Mouse (Mus musculus) embryonic facial prominence, embryonic 14.5 days (tissue): ENCODE measurements around the gene Limk1. TPM values are rescaled to one million over a fixed set of nuclear protein-coding genes. Genes with fewer than 3 reads are reported as not detected.
A peak's percentile ranks its signal among the peaks of the same experiment; 100 is the strongest.

Source experiments
- ATAC-seq: fragments of 200-750 bp; cut with Nextera tagmentation; 2 replicates; pipeline ENCODE4 v1.8.0; 2017; ENCODE audit warnings: low read depth, moderate number of reproducible peaks, moderate TSS enrichment
- DNase-seq: peaks from one replicate; pipeline ENCODE4 v3.0.0-alpha.2; 2015; ENCODE audit warnings: low spot score
- H3K27ac ChIP-seq: fragments of 300-500 bp; sonication (generic); replicated peaks from 2 replicates; pipeline ENCODE4 v1.5.1; 2014; ENCODE audit warnings: low read depth, mild to moderate bottlenecking, low read length, moderate library complexity
- H3K27me3 ChIP-seq: fragments of 300-500 bp; sonication (generic); replicated peaks from 2 replicates; pipeline ENCODE4 v1.6.1; 2014; ENCODE audit warnings: low read length; ENCODE audit not compliant: control insufficient read depth, insufficient read depth
- H3K36me3 ChIP-seq: fragments of 300-500 bp; sonication (generic); 2 replicates; pipeline ENCODE4 v1.6.1; 2014; ENCODE audit warnings: low read length, mixed read lengths; ENCODE audit not compliant: control insufficient read depth, insufficient read depth
- H3K4me1 ChIP-seq: fragments of 300-500 bp; sonication (generic); 2 replicates; pipeline ENCODE4 v1.6.1; 2014; ENCODE audit warnings: antibody characterized with exemption, low read length; ENCODE audit not compliant: control insufficient read depth, insufficient read depth
- H3K4me2 ChIP-seq: fragments of 300-500 bp; sonication (generic); 2 replicates; pipeline ENCODE4 v1.6.1; 2014; ENCODE audit warnings: low read depth, mild to moderate bottlenecking, low read length, moderate library complexity, mixed read lengths
- H3K4me3 ChIP-seq: fragments of 300-500 bp; sonication (generic); 2 replicates; pipeline ENCODE4 v1.5.1; 2014; ENCODE audit warnings: low read depth, mild to moderate bottlenecking, low read length
- H3K9ac ChIP-seq: fragments of 300-500 bp; sonication (generic); 2 replicates; pipeline ENCODE4 v1.6.1; 2014; ENCODE audit warnings: low read depth, mild to moderate bottlenecking, low read length, moderate library complexity, mixed read lengths
- H3K9me3 ChIP-seq: fragments of 300-500 bp; sonication (generic); 2 replicates; pipeline ENCODE4 v1.6.1; 2016; ENCODE audit warnings: low read length; ENCODE audit not compliant: control insufficient read depth
- WGBS: fragments of 180-500 bp; shearing (Covaris S2); extraction: QIAGEN DNeasy Blood & Tissue Kit; methylation state at CpG from one replicate; pipeline ENCODE4 v1.1.7; 2014; 5-methylcytosine and 5-hydroxymethylcytosine counted together
- polyA plus RNA-seq: library from polyadenylated mRNA; unstranded; fragments of >200 nt; fragmentation: Nextera tagmentation; extraction: Ambion mirVana; gene quantifications from 2 replicates; pipeline ENCODE4 v1.2.1, GENCODE M21; 2014

The Limk1 gene
- polyA plus RNA-seq, 1 experiment from 2014 or later: 6.2 TPM

GRCm38 (mm10) chr5:134637820-134638367 is 50.5 kb downstream of the Limk1 start:
- peak overlapping the region; percentile 97 for H3K4me3 ChIP-seq
- DNase-seq: no peak
- H3K4me2 ChIP-seq: peak overlapping the region; percentile 72
- H3K4me1 ChIP-seq: peaks cover 11% of the 10 kb centered on the region
- H3K9me3 ChIP-seq: no peaks in the 10 kb centered on the region
- H3K27ac ChIP-seq: peak overlapping the region; percentile 96
- H3K9ac ChIP-seq: peak overlapping the region; percentile 99
- no peak for ATAC-seq
- peaks cover 35% of the 10 kb centered on the region for H3K36me3 ChIP-seq
- 32% methylated on average over 5 of the region's 5 CpGs for WGBS
- H3K27me3 ChIP-seq: no peaks in the 10 kb centered on the region

- no peak for ATAC-seq
- peaks cover 68% of the 10 kb centered on the region for H3K36me3 ChIP-seq
- 66% methylated on average over 2 of the region's 2 CpGs for WGBS
These were observed 55.6 kb downstream of the Limk1 start for GRCm38 (mm10) chr5:134632841-134633240.

GRCm38 (mm10) chr5:134630835-134631234 is 57.6 kb downstream of the Limk1 start:
- no peak for DNase-seq
- Histone ChIP-seq H3K4me3 (no peak overlapping the region), H3K27me3 (no peaks in the 10 kb centered on the region), H3K9ac (no peak overlapping the region), H3K4me1 (no peaks in the 10 kb centered on the region; the same call in 1 of the 2 replicates), H3K4me2 (no peak overlapping the region), H3K9me3 (no peaks in the 10 kb centered on the region), H3K36me3 (peaks cover 77% of the 10 kb centered on the region), H3K27ac (no peak overlapping the region)
- no peak for ATAC-seq

More at GRCm38 (mm10) chr5:134632841-134633240, 55.6 kb downstream of the Limk1 start:
- no peak overlapping the region for H3K4me3 ChIP-seq
- no peak for DNase-seq
- H3K4me1 ChIP-seq: peaks cover 6% of the 10 kb centered on the region
- H3K27ac ChIP-seq: no peak overlapping the region
- H3K4me2 ChIP-seq: no peak overlapping the region
- no peak overlapping the region for H3K9ac ChIP-seq
- H3K27me3 ChIP-seq: no peaks in the 10 kb centered on the region
- H3K9me3 ChIP-seq: no peaks in the 10 kb centered on the region

GRCm38 (mm10) chr5:134629508-134629907 is 58.9 kb downstream of the Limk1 start:
- WGBS: 81% methylated on average over 4 of the region's 4 CpGs
- H3K9ac ChIP-seq: no peak overlapping the region
- no peak overlapping the region for H3K4me3 ChIP-seq
- H3K27ac ChIP-seq: no peak overlapping the region
- H3K9me3 ChIP-seq: no peaks in the 10 kb centered on the region
- H3K4me1 ChIP-seq: no peaks in the 10 kb centered on the region; the same call in 1 of the 2 replicates
- peaks cover 79% of the 10 kb centered on the region for H3K36me3 ChIP-seq
- no peaks in the 10 kb centered on the region for H3K27me3 ChIP-seq
- ATAC-seq: no peak
- no peak for DNase-seq
- no peak overlapping the region for H3K4me2 ChIP-seq

GRCm38 (mm10) chr5:134622069-134622468 is 66.3 kb downstream of the Limk1 start:
- H3K9ac ChIP-seq: no peak overlapping the region
- H3K4me2 ChIP-seq: no peak overlapping the region
- no peak overlapping the region for H3K27ac ChIP-seq
- 79% methylated on average over 2 of the region's 2 CpGs for WGBS
- no peaks in the 10 kb centered on the region for H3K4me1 ChIP-seq
- H3K27me3 ChIP-seq: no peaks in the 10 kb centered on the region
- DNase-seq (no peak), ATAC-seq (no peak)
- H3K9me3 ChIP-seq: no peaks in the 10 kb centered on the region
- peaks cover 100% of the 10 kb centered on the region for H3K36me3 ChIP-seq
- no peak overlapping the region for H3K4me3 ChIP-seq

GRCm38 (mm10) chr5:134621099-134621640 is 67.2 kb downstream of the Limk1 start:
- Histone ChIP-seq H3K4me1 (no peaks in the 10 kb centered on the region), H3K4me3 (no peak overlapping the region), H3K4me2 (no peak overlapping the region), H3K27me3 (no peaks in the 10 kb centered on the region), H3K36me3 (peaks cover 97% of the 10 kb centered on the region), H3K9me3 (no peaks in the 10 kb centered on the region), H3K9ac (no peak overlapping the region), H3K27ac (no peak overlapping the region)
- ATAC-seq (no peak), DNase-seq (no peak)
- WGBS: 91% methylated on average over 16 of the region's 16 CpGs

- Histone ChIP-seq H3K36me3 (peaks cover 90% of the 10 kb centered on the region), H3K9me3 (no peaks in the 10 kb centered on the region), H3K9ac (no peak overlapping the region), H3K27me3 (no peaks in the 10 kb centered on the region), H3K4me2 (no peak overlapping the region), H3K4me3 (no peak overlapping the region), H3K4me1 (no peaks in the 10 kb centered on the region), H3K27ac (no peak overlapping the region)
- ATAC-seq: peak; percentile 12; the same call in 1 of the 2 replicates
- DNase-seq: no peak
- 96% methylated on average over 9 of the region's 9 CpGs for WGBS
These were observed 67.9 kb downstream of the Limk1 start for GRCm38 (mm10) chr5:134620457-134620856.

GRCm38 (mm10) chr5:134617071-134617470 is 71.3 kb downstream of the Limk1 start:
- ATAC-seq: no peak
- no peak overlapping the region for H3K9ac ChIP-seq
- no peak overlapping the region for H3K27ac ChIP-seq
- no peaks in the 10 kb centered on the region for H3K4me1 ChIP-seq
- DNase-seq: no peak
- peaks cover 62% of the 10 kb centered on the region for H3K36me3 ChIP-seq
- no peaks in the 10 kb centered on the region for H3K9me3 ChIP-seq
- 57% methylated on average over 3 of the region's 3 CpGs for WGBS
- no peaks in the 10 kb centered on the region for H3K27me3 ChIP-seq
- no peak overlapping the region for H3K4me2 ChIP-seq
- H3K4me3 ChIP-seq: no peak overlapping the region

GRCm38 (mm10) chr5:134615780-134616179 is 72.6 kb downstream of the Limk1 start:
- WGBS: 70% methylated on average over 4 of the region's 4 CpGs
- no peak for ATAC-seq
- Histone ChIP-seq H3K4me3 (no peak overlapping the region), H3K4me1 (no peaks in the 10 kb centered on the region), H3K36me3 (peaks cover 49% of the 10 kb centered on the region), H3K27me3 (no peaks in the 10 kb centered on the region), H3K4me2 (no peak overlapping the region), H3K27ac (no peak overlapping the region), H3K9me3 (no peaks in the 10 kb centered on the region), H3K9ac (no peak overlapping the region)
- DNase-seq: no peak
